Mouse (Mus musculus) ovary, postnatal 36 days (tissue): Measurements from ENCODE around the gene Brf1.

Source experiments
- DNase-seq: peaks from one replicate; pipeline ENCODE4 v3.0.0; 2022; ENCODE audit warnings: low spot score, mixed read lengths

Brf1 gene

DNA sequence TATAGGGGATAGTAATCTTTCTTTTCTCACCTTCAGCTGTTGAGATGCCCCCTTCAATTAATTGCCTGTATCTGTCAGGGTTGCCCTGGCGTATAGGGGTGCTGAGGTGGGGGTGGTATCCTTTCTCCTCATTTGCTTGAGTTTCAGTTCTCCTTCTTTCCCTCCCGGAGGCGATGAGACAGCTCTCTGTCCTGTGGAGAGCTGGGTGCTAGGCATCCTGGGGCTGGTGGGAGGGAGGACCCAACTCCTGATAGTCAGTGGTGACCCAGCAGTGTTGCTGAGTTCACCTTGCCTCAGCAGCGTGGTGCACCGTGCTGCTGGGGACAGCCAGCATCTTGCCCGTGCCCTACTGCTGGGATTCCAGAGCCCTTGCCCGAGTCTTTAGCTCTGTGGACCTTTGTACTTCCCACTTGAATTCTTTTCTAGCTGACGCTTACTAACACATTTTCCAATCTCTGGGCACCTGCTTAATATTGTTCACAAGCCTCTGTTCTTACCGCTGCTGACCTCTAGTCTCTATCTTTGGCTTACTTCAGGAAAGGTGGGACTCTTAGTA, 17.0 kb upstream of the Brf1 start:
- no peak for DNase-seq

DNA sequence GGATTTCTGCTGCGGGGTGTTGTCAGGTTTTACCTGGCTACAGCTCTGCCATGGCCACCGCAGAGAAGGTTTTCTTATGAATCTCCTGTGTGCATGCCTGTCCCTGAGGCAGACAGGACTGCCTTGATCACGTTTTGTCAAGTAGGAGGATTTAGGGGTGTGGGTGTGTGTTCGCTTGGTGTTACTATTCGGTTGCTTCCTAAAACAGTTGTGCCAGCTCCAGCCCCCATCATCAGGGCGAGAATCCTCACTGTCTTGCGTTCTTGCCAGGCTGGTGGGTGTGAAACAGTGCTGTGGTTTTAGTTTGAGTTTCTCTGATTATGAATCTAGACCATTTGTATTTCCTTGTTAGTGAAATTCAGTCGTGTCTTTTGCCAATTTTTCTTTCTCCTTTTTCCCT, 16.5 kb upstream of the Brf1 start:
- DNase-seq, result no peak

DNA sequence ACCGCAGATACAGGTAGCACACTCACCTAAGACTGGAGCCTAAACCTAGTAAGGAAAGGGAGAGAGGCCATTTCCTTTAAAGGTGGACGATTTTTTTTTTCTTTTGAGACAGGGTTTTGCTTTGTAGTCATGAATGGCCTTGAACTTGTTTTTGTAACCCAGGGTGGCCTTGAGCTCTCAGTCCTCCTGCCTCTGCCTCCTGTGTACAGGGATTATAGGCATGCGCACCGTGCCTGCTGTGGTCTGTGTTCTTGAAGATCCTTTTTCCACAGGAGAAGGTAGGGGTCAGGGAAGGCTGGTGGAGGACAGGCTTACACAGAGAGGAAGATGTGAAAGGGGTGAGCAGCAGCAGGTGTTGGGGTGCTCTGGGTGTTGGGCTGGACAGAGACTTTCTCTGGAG, 15.5 kb upstream of the Brf1 start:
- DNase-seq, result no peak

GRCm38 (mm10) chr12:113014561-113015556, 14.4 kb upstream of the Brf1 start:
- DNase-seq, result peak; percentile 56

DNA sequence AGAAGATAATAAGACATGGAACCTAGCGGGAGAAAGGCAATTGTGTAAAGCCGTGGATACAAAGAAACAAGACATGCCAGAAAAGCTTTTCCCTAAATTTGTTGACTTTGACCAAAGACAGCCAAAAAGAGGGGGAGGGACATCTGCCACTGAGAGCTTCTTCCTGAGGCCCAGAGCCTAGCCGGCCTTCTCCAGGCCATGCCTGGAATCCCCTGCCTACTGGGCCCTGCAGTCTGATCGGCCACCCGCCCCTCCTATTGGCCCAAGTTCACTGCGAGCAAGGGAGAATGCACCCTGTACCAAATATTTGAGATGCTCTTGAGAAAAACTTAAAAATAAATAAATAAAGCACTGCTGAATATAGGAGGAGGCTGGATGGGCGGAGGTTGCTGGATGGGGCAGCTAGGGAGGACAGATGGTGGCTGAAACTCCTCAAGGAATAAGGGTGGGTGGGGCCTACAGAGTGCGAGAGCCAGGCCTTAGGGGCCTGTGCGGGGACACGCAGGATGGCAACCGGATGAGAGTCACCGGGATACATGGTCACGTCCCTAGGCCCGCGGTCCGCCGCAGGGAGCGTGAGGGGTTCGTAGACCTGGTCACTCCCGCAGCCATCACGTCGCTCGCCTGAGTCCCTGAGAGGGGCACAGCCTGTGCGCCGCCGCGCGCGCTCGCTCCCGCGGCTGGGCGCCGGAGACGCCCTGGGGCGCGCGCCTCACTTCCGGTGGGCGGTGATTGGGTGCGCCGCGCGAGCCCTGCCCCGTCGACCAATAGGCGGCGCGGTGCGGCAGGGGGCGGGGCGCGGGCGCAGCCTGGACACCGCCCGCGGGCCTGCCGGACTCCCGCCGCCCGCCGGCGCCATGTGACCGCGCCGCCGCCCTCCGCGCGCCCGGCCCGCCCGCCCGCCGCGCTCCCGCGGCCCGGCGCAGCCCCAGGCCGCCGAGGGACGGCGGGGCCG, 13.4 kb upstream of the Brf1 start, which contains the start of gene Pacs2:
Pacs2 (plus strand) TSS at position 905 of the 955 bp plus-strand sequence.
- peak; percentile 96 for DNase-seq

DNA sequence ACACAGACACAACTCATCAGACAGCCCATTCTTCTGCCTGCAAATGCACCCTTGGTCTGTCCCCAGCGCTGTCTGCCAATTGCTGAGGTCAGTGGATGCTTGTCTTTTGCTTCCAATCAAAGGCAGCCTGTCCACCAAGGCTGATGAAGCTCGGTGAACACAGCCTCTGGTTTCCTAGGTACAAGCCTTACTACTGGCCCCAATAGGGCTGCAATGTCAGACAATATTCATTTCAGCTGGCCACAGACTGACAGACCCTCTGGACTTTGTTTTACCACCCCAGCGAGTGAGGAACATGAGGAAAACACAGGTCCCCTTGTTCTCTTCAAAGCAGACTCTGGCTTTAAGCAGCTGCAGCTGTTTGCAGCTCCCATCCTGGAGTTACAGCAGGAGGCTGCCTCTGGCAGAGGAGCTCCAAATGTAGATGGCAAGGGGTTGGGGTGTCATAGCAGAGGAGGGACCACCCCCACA, 12.6 kb upstream of the Brf1 start:
- DNase-seq, result no peak

DNA sequence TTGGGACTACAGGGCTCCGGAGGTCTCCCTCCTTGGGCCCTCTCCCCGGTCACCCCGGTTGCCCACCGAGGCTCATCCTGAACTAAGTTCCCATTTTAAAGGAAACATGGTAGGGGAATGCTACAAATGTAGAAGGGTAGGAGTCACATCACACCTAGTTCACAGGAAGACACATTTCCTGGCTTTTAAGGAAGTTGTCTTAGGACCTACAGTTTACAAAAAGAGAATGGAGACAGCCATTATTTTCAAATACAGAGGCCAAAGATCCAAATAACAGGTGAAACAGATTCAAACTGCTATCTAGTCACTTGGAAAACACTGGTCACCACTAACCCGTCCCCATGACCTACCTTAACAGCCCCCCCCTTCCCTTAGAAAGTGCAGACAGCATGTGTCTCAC, 11.9 kb upstream of the Brf1 start:
- no peak for DNase-seq

DNA sequence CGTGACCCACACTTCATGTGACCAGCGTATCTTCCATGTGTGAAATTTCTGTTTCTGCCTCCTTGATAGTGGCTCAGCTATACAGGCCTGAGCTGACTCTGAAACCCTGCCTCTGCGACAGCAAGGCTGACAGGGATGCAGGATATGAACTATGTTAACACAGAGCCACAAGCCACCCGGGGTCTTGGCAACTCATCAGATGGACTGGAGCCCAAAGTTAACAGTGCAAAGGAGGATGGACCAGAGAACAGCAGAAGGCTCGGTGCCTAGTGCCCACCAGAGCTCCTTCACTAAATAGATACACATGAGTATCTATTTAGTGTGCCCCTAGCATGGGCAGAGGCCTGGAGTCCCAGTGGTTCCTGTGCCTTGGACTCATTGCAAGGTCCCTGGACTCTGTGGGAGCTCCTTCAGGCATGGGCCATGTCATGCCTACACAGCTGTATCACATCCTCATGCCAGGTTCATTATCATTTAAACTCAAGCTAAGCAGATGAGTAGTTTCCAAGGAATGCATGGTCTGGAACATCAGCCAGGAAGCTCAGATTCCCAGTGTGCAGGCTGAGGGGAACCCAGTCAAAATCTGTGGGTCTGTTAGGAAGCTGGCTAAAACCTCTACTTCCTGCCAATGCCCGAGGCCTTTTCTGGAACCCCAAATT, 11.3 kb upstream of the Brf1 start:
- DNase-seq, result no peak

DNA sequence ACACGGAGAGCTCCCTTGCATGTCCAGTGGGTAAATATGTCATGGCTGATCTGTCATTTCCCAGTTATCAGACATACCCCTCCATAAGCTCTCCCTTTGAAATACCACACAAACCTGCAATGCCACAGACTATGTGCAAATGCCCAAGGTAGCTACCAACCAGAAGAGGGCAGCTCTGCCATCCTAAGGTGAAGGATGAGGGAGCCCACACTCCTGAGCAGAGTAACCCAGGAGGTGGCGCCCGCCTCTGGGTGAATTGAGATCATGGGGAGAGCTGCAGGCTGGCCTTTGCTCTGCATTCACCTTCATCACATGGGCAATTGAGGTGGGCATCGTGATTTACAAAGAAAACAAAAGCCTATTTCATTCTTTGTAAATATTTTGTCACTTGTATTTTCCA, 4.5 kb upstream of the Brf1 start:
- peak; percentile 67 for DNase-seq

DNA sequence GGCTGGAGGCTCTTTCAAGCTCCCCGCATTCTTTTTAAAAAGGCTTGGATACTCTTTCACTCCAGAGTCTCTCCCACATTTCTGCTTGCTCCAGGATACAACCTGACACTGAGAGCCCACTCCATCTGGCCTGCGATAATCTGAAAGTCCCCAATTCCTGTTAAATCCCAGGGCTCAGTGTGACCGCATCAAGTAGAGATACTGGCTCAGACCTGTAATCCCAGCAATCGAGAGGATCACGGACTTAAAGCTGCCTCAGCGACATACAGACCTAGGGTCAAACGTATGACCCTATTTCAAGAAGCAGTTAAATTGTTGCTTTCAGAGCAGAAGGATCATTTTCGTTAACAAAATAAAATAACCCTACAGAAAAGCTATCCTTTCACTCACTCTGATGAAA, 3.5 kb upstream of the Brf1 start:
- DNase-seq, result no peak

DNA sequence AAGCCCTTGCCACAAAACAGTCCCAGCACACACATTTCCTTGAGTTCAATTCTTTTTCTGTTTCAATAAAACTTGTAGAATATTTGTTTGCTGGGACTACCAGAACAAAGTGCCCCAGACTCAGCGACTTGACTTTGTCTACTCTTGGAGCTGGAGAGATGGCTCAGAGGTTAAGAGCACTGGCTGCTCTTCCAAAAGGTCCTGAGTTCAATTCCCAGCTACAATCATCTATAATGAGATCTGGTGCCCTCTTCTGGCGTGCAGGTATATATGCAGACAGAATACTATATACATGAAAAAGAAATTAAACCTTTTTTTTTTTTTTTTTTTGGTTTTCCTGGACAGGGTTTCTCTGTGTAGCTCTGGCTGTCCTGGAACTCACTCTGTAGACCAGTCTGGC, 2.2 kb upstream of the Brf1 start:
- DNase-seq, result no peak

DNA sequence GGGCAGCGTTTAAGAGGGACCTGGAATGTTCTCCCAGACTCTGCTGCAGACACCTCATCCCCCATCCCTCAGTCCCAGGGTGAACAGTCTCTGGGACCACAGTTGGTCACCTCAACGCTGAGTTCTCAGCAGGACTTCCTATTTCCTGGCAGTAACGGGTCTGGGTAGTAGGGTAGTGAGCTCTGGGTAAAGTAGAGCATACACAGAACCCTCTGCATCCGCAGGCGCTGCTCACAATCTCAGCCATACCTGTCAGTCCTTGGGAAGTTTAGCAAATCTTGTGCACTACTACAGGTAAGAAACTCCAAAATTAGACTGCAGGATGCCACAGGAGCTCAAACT, 600 bp upstream of the Brf1 start:
- DNase-seq, result no peak

DNA sequence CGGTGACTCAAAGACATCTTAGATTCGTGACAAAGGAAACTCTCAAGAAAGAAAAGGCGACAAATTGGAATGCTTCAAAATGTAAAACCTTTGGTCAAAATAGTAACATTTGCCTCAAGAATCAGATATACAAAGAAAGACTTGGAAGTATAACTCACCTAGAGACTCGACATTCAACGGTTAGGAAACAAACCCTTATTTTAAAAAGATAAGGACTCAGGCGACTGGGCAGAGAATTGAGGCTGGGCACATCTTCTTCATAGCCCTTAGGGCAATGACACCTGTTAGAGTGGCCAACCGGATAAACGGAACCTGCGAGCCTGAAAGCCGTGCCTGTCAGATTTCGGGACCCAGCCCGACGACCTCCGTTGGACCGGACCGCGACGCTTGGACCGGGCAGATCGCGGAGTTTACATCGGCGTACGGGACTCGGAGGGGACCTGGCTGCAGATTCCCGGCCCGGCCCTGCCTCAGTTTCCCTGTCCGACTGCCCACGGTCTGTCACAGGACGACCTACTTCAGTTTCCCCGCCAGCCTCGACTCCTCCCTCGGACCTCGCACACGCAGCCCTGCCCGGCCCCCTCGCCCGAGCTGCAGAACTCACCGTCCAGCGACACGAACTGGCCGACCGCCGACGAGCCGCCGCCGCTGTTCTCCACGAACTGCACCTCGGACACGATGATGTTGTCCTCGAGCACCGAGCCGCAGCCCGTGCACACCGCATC, 773 bp downstream of the Brf1 start:
- DNase-seq, result no peak

- no peak for DNase-seq
These were observed 6.4 kb downstream of the Brf1 start for GRCm38 (mm10) chr12:112994153-112994552.

DNA sequence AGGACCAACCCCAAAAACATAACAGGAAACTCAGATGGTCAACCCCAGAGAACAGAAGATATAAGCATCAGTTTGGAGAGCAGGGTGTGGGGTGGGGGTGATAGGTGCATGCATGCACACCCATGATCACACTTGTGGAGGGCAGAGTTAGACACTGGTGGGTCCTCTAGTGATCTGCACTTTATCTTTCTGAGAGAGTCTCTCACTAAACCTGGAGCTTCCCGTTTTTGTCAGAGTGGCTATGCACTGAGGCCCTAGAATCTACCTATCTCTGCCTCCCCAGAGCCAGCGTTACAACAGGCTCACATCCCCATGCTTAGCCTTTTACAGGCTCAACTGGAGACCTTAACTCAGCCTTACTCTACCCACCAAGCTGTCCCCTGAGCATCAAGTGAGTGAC, 9.1 kb downstream of the Brf1 start:
- no peak for DNase-seq

DNA sequence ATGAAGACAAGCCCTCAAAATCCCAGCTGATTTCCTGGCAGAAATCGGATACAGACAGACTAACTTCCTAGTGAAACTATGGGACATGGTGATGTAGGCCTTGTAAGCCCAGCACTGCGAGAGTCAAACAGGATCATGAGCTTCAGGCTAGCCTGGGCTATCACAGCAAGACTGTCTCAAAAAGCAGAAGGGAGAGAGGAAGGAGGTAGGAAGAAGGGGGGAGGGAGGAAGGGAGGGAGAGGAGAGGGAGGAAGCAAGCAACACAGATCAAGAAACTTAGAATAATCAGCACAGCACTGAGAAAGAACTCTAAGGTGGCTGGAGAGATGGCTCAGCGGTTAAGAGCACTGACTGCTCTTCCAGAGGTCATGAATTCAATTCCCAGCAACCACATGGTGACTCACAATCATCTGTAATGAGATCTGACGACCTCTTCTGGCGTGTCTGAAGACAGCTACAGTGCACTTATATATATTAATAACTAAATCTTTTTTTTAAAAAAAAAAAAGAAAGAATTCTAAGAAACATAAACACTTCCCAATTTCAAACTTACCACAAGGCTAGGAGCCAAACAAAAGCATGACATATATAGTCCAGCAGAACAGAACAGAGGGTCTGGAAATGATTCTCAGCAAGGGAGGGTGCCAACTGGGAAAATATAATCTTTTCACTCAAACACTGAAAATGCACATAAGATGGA, 9.6 kb downstream of the Brf1 start:
- no peak for DNase-seq

DNA sequence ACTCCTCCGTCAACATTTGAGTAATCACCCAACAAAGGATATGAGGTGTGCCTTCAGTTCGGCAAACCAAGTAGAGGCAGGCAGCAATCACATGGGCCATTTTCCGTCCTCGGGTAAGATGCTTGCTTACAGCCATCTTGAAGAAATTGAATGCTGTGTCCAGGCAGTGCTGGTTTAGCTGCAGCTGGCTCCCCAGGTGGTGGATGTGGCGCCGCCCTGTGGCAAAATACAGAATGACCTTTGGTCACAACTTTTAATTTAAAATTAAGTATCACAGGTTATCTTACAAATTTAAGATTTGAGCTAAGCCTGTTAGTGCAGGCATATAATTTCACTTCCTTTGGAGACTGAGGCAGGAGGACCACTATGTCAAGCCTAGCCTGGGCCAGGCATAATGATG, 12.6 kb downstream of the Brf1 start:
- peak; percentile 29 for DNase-seq

DNA sequence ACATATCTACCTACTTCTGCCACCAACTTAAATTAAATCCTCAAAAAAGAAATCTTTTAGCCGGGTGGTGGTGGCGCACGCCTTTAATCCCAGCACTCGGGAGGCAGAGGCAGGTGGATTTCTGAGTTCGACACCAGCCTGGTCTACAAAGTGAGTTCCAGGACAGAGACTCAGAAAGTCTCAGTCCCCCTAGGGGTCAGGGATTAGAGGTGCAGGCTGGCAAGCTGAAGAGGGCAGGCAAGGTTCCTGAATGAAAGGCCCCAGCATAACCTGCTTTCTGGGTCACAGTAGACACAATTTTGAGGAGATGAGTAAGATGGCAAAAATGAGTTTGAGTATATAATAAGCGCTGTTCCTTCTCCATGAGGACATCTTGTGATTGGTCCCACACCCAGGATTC, 15.2 kb downstream of the Brf1 start:
- no peak for DNase-seq

DNA sequence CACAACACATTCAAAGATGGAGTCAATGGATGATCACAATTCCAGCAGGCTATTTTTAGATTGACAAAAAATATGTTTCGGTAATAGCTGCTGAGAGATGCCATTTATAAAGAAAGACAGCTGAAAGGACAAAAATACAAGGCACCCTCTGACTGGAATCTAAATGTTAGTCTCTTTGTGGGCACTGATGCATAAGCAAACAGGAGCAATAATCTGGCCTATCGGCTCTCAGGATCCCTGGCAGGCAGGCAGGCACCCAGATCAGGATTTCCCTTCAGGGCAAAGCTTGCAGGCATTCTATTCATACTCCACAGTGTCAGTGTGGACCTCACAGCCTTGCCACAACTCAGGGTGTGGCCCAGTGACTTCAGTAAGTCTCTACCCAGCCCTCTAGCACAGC, 18.5 kb downstream of the Brf1 start:
- no peak for DNase-seq

GRCm38 (mm10) chr12:112977156-112977555, 23.3 kb downstream of the Brf1 start:
- no peak for DNase-seq
